Mouse (Mus musculus): ENCODE measurements around the gene Rnf114. TPM values are rescaled to one million over a fixed set of nuclear protein-coding genes. Genes with fewer than 3 reads are reported as not detected.

The Rnf114 gene
- total and polyA plus RNA-seq, 3 experiments: 40.8 to 50.4 (median 45.6) TPM

- in situ Hi-C loops (cut with MboI; ENCODE audit: low pct_ligation_motif_present, low pct_unique_long_range_greater_than_20kb, low sequenced_read_pairs): loop anchor here (10.0 kb wide), 1 partner anchor 367 kb away; no protein-coding TSS in a partner anchor
- TF ChIP-seq TBP (conservative IDR thresholded peaks at IDR 0.05; ENCODE audit: low read depth, low read length) (peak; percentile 95), CTCF (conservative IDR thresholded peaks at IDR 0.05 in 1 of 2, IDR thresholded peaks at IDR 0.05 in 1 of 2; ENCODE audit: low read depth in 2 of 2, low read length in 2 of 2) (peak; percentile 18 to 98; a peak in 2 of 4 replicates), MXI1 (IDR thresholded peaks at IDR 0.05; ENCODE audit: low read depth, low read length) (peak; percentile 94), KAT2A (IDR thresholded peaks at IDR 0.05; ENCODE audit: insufficient replicate concordance, low read length) (no peak), SIN3A (IDR thresholded peaks at IDR 0.05; ENCODE audit: low read length) (peak; percentile 93), NRF1 (IDR thresholded peaks at IDR 0.05; ENCODE audit: low read depth, low read length) (peak; percentile 67), CHD2 (IDR thresholded peaks at IDR 0.05; ENCODE audit: low read length) (0 out of 2 replicates have a peak, but pooled peaks have one; percentile 42), TCF12 (IDR thresholded peaks at IDR 0.05; ENCODE audit: low read depth, low read length) (peak; percentile 85), JUN (IDR thresholded peaks at IDR 0.05; ENCODE audit: insufficient read depth, low read depth, low read length) (no peak), HCFC1 (IDR thresholded peaks at IDR 0.05; ENCODE audit: low read depth, low read length) (peak; percentile 23; the same call in 1 of the 2 replicates), ELF1 (IDR thresholded peaks at IDR 0.05; ENCODE audit: low read depth, low read length) (peak; percentile 53; the same call in 1 of the 2 replicates), CHD1 (IDR thresholded peaks at IDR 0.05; ENCODE audit: low read depth, low read length) (peak; percentile 59; the same call in 1 of the 2 replicates), ZKSCAN1 (IDR thresholded peaks at IDR 0.05; ENCODE audit: borderline replicate concordance, low read depth, low read length) (no peak), ZNF384 (IDR thresholded peaks at IDR 0.05; ENCODE audit: low read depth, low read length) (peak; percentile 11; the same call in 1 of the 2 replicates), MAFK (IDR thresholded peaks at IDR 0.05; ENCODE audit: insufficient replicate concordance, low read length) (no peak), POLR2A (IDR thresholded peaks at IDR 0.05; ENCODE audit: low read depth, low read length) (peak; percentile 97), NELFE (IDR thresholded peaks at IDR 0.05; ENCODE audit: low read depth, low read length) (peak; percentile 96), BHLHE40 (IDR thresholded peaks at IDR 0.05; ENCODE audit: low read depth, low read length) (peak; percentile 90), MAZ (IDR thresholded peaks at IDR 0.05; ENCODE audit: low read depth, low read length) (peak; percentile 71; the same call in 1 of the 2 replicates), POLR2AphosphoS2 (IDR thresholded peaks at IDR 0.05; ENCODE audit: low read depth, low read length) (no peak; the same call in 1 of the 2 replicates), UBTF (IDR thresholded peaks at IDR 0.05; ENCODE audit: low read depth, low read length) (0 out of 2 replicates have a peak, but pooled peaks have one; percentile 33), E2F4 (IDR thresholded peaks at IDR 0.05; ENCODE audit: insufficient replicate concordance, low read depth, low read length) (no peak), SMC3 (IDR thresholded peaks at IDR 0.05; ENCODE audit: low read depth, low read length) (peak; percentile 99), USF2 (conservative IDR thresholded peaks at IDR 0.05; ENCODE audit: low read depth, low read length) (peak; percentile 70), ETS1 (conservative IDR thresholded peaks at IDR 0.05; ENCODE audit: low read depth, low read length) (peak; percentile 62), MAX (IDR thresholded peaks at IDR 0.05; ENCODE audit: low read length) (peak; percentile 93; the same call in 1 of the 2 replicates), MEF2A (IDR thresholded peaks at IDR 0.05; ENCODE audit: borderline replicate concordance, low read depth, low read length) (peak; percentile 75), MYC (IDR thresholded peaks at IDR 0.05; ENCODE audit: low read depth, low read length) (peak; percentile 89; the same call in 1 of the 2 replicates), ZC3H11A (IDR thresholded peaks at IDR 0.05; ENCODE audit: low read depth, low read length) (peak; percentile 95), EP300 (IDR thresholded peaks at IDR 0.05; ENCODE audit: low read length) (peak; percentile 32; the same call in 1 of the 2 replicates), GABPA (IDR thresholded peaks at IDR 0.05; ENCODE audit: insufficient replicate concordance, low read depth, low read length) (no peak), ZMIZ1 (IDR thresholded peaks at IDR 0.05; ENCODE audit: low read depth, low read length) (peak; percentile 94), RCOR1 (conservative IDR thresholded peaks at IDR 0.05; ENCODE audit: low read depth, low read length) (peak; percentile 71; the same call in 1 of the 2 replicates), JUND (conservative IDR thresholded peaks at IDR 0.05; ENCODE audit: low read depth, low read length) (no peak), PAX5 (IDR thresholded peaks at IDR 0.05; ENCODE audit: low read length) (no peak), USF1 (IDR thresholded peaks at IDR 0.05; ENCODE audit: low read depth, low read length) (peak; percentile 78), IRF4 (IDR thresholded peaks at IDR 0.05; ENCODE audit: low read depth, low read length) (peak; percentile 67)
Observed at GRCm38 (mm10) chr2:167537476-167538297, 45.2 kb downstream of the Rnf114 start, which contains the start of gene Snai1. Gene Snai1 (plus strand): TSS chr2:167538195.

More at GRCm38 (mm10) chr2:167537476-167538297, 45.2 kb downstream of the Rnf114 start, which contains the start of gene Snai1:
- H3K27ac ChIP-seq (ENCODE audit: insufficient read depth, low read depth): peak within 1 kb of the TSS; percentile 51
- H3K27me3 ChIP-seq (replicated peaks): no peaks in the 10 kb centered on the region
- H3K4me3 ChIP-seq (replicated peaks in 1 of 3; ENCODE audit: low read depth in 2 of 3, low read length in 2 of 3, poor library complexity in 1 of 3): peak within 1 kb of the TSS; percentile 54 to 79 (median 78)
- peak within 1 kb of the TSS; percentile 81 for H3K9ac ChIP-seq (ENCODE audit: insufficient read depth, low read depth)
- H3K4me1 ChIP-seq (ENCODE audit: control insufficient read depth in 1 of 2, insufficient read depth in 2 of 2): peaks cover 18 to 47% of the 10 kb centered on the region in 2 experiments
- H3K36me3 ChIP-seq (replicated peaks in 1 of 2; ENCODE audit: control insufficient read depth in 1 of 2, insufficient read depth in 1 of 2, low read length in 1 of 2): peaks cover 14 to 39% of the 10 kb centered on the region in 2 experiments
- peak within 1 kb of the TSS; percentile 79 for H3K4me2 ChIP-seq (ENCODE audit: insufficient read depth, low read depth, poor library complexity, severe bottlenecking)
- DNase-seq (ENCODE audit: extremely low read depth): peak; percentile 96
- no peaks in the 10 kb centered on the region for H3K9me3 ChIP-seq (replicated peaks; ENCODE audit: low read length)
- peaks cover 7% of the 10 kb centered on the region for H3K79me2 ChIP-seq (replicated peaks; ENCODE audit: control insufficient read depth, extremely low read depth, insufficient read depth, poor library complexity, severe bottlenecking)
- dilution Hi-C loops (cut with MboI; ENCODE audit: extremely low pct_ligation_motif_present, extremely low pct_unique_long_range_greater_than_20kb, low sequenced_read_pairs): no loop called here
